Mouse (Mus musculus): Measurements from ENCODE around the gene Cox10. TPM values are rescaled to one million over a fixed set of nuclear protein-coding genes. Genes with fewer than 3 reads are reported as not detected.
A peak's percentile ranks its signal among the peaks of the same experiment; 100 is the strongest.

Cox10 gene
- polyA plus RNA-seq, 1 experiment from 2014 or later, result 12.4 TPM

DNA sequence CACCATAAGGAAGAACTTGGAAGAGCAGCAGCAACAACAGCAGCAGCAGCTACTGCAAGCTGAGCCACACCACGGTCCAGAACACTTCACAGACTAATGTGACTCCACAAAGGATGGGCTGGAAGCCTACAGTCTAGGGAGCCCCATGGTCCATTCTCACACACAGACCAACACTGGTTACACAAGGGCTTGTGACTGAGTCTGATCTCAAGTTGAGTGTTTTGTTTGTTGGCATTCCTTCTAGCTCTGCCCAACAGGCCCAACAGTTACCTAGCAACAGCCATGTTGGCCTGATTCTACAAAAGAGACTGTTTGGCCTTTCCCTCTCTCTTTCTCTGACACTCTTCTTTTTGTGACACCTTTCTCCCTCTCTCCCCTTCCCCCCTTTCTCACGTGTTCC lies 105.3 kb downstream of the Cox10 start:
- ATAC-seq (ENCODE audit: low read depth) (no peak), DNase-seq (no peak)
- Histone ChIP-seq H3K4me2 (no peak overlapping the region), H3K4me1 (replicated peaks) (peaks cover 25% of the 10 kb centered on the region), H3K9ac (no peak overlapping the region), H3K9me3 (replicated peaks) (no peaks in the 10 kb centered on the region), H3K27me3 (no peaks in the 10 kb centered on the region), H3K36me3 (peaks cover 17% of the 10 kb centered on the region; the same call in 1 of the 2 replicates), H3K27ac (no peak overlapping the region), H3K4me3 (replicated peaks) (no peak overlapping the region)
- WGBS (ENCODE audit: insufficient replicate concordance), result 74% methylated on average over 2 of the region's 2 CpGs

DNA sequence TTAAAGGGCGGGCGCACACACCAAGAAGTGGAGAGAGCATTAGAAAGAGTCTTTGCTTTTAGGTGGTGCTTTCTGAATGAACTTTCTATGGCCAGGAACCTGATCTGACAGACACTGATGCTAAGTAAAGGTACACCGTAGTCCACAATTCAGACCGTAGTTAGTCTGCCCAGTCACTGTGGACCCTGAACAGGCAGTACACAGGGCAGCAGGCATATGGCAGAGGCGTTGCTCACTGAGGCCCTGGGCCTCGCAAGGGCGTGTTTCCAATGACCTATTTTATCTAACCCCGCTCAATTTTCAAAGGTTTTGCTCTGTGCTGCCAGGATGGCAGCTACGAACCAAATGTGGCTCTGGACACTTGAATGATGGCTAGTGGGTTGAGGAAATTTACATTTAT lies 107.8 kb downstream of the Cox10 start:
- Histone ChIP-seq H3K9ac (no peak overlapping the region), H3K27me3 (no peaks in the 10 kb centered on the region), H3K4me3 (replicated peaks) (no peak overlapping the region), H3K36me3 (peaks cover 17% of the 10 kb centered on the region; the same call in 1 of the 2 replicates), H3K9me3 (replicated peaks) (no peaks in the 10 kb centered on the region), H3K27ac (no peak overlapping the region), H3K4me1 (replicated peaks) (peaks cover 48% of the 10 kb centered on the region), H3K4me2 (no peak overlapping the region)
- ATAC-seq (ENCODE audit: low read depth) (no peak), DNase-seq (no peak)
- 74% methylated on average over 9 of the region's 9 CpGs for WGBS (ENCODE audit: insufficient replicate concordance)

- H3K4me3 ChIP-seq (replicated peaks), result no peak overlapping the region
- no peak overlapping the region for H3K9ac ChIP-seq
- WGBS (ENCODE audit: insufficient replicate concordance), result 82% methylated on average over 6 of the region's 6 CpGs
- H3K4me2 ChIP-seq, result no peak overlapping the region
- H3K27me3 ChIP-seq, result no peaks in the 10 kb centered on the region
- no peak for DNase-seq
- H3K27ac ChIP-seq, result no peak overlapping the region
- peaks cover 17% of the 10 kb centered on the region; the same call in 1 of the 2 replicates for H3K36me3 ChIP-seq
- peaks cover 50% of the 10 kb centered on the region for H3K4me1 ChIP-seq (replicated peaks)
- ATAC-seq (ENCODE audit: low read depth), result no peak
- H3K9me3 ChIP-seq (replicated peaks), result no peaks in the 10 kb centered on the region
Observed at GRCm38 (mm10) chr11:63970818-63971217, 108.5 kb downstream of the Cox10 start.

DNA sequence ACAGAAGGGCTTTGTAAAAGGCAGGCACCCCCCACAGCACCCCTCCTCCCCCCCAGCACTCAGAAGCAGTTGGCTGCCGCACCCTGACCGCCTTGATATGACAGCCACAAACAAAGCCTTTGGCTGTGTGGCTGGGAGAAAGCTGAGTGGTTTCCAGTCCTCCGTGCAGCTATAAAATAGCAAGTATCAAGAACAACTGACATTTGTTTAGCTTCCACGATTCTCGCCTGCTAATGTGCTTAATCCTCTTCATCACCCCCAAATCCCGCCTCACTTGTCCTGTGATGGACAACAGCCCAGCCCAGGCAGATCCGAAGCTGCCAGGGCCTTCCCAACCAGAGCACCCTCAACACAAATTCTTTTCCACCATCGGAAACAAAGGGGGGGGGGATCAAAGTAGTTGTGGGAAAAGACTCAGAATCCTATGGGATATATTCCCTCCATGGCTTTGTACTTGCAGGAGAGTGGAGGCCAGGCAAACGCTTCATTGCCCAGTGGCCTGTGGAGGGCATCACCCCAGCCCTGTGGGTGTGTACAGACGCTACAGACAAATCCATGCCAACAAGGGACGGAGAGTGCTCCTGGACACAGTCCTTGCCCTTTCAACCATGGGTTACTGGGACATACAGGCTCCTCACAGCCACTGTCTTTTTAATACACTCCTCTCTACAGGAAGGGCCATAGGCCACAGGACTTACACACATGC lies 109.9 kb downstream of the Cox10 start:
- Histone ChIP-seq H3K9me3 (replicated peaks) (no peaks in the 10 kb centered on the region), H3K36me3 (peaks cover 14% of the 10 kb centered on the region), H3K9ac (peak overlapping the region; percentile 39), H3K4me2 (peak overlapping the region; percentile 28), H3K27me3 (no peaks in the 10 kb centered on the region), H3K4me3 (replicated peaks) (no peak overlapping the region), H3K27ac (peak overlapping the region; percentile 85), H3K4me1 (replicated peaks) (peaks cover 52% of the 10 kb centered on the region)
- no peak for DNase-seq
- WGBS (ENCODE audit: insufficient replicate concordance), result 48% methylated on average over 11 of the region's 11 CpGs
- peak; percentile 59 for ATAC-seq (ENCODE audit: low read depth)

DNA sequence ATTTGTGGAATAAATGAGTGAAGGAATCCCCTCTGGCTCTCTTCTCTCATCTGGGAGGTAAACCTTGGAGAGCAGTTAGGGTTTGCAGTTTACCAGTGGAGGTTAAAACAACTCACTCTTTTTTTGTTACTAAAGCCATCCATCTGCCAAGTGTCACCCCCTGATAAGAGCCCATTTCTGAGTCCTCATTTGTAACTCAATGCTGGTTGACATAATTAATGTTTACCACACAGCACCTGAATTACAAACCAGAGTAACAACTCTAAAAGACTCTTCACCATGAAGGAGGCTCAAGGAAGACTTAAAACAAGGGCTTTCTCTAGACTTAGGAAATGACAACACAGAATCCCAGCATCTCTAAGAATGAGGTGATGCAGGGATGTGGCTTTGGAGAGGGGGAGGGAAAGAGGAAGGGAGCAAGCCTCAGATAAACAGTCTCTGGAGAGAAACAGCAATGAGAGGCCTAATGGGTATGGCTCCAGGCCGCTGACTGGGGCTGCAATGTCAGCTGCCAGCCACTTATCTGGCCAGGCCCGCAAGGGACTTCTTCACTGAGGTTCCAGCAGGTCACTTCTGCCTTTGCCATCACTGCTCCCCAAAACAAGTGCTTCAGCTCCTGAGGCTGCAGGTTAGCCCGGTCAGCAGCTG lies 110.8 kb downstream of the Cox10 start:
- DNase-seq (no peak), ATAC-seq (ENCODE audit: low read depth) (peak; percentile 79)
- peaks cover 18% of the 10 kb centered on the region for H3K36me3 ChIP-seq
- peaks cover 52% of the 10 kb centered on the region for H3K4me1 ChIP-seq (replicated peaks)
- peak overlapping the region; percentile 39; the same call in 1 of the 2 replicates for H3K9ac ChIP-seq
- no peaks in the 10 kb centered on the region for H3K27me3 ChIP-seq
- no peaks in the 10 kb centered on the region for H3K9me3 ChIP-seq (replicated peaks)
- 22% methylated on average over 3 of the region's 3 CpGs for WGBS (ENCODE audit: insufficient replicate concordance)
- peak overlapping the region; percentile 85 for H3K27ac ChIP-seq
- H3K4me3 ChIP-seq (replicated peaks), result no peak overlapping the region
- H3K4me2 ChIP-seq, result peak overlapping the region; percentile 28

DNA sequence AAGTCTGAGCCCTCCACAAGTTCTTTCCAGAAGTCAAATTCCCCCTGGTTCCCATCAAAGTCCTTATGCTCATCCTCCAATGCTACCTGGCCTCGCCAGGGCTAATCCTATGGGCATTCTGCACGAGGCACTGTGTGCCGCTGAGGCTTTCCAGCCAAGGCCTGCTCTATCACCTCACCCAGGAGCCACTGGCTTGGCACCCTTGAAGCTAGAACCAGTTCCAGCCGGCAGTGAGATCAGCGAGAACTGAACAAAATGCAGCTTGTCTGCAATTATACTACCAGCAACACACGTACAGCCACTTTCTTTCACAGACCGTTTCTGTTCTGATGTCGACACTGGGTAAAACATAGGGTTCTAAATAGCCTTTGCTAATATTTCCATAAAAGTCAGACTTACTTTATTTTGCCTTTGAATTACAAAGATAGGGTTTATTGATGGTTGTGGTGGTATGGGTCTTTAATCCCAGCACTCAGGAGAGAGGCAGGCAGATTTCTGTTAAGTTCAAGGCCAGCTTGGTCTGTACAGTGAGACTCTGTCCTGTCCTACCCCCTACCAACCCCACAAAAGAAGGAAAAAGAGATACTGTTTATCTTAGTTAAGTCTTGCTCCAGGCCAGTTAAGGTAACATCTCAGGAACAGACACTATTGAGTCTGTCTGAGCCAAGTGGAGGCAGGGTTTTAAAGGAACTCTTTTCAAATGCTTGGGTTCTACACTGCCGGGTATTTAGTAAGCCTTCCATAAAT lies 111.5 kb downstream of the Cox10 start:
- 72% methylated on average over 9 of the region's 9 CpGs for WGBS (ENCODE audit: insufficient replicate concordance)
- H3K27ac ChIP-seq, result peak overlapping the region; percentile 85
- H3K27me3 ChIP-seq, result no peaks in the 10 kb centered on the region
- H3K36me3 ChIP-seq, result peaks cover 17% of the 10 kb centered on the region
- peak overlapping the region; percentile 28; the same call in 1 of the 2 replicates for H3K4me2 ChIP-seq
- DNase-seq (no peak), ATAC-seq (ENCODE audit: low read depth) (peak; percentile 54)
- H3K9ac ChIP-seq, result 0 out of 2 replicates have a peak overlapping the region, but pooled peaks have one; percentile 39
- H3K9me3 ChIP-seq (replicated peaks), result no peaks in the 10 kb centered on the region
- peaks cover 52% of the 10 kb centered on the region for H3K4me1 ChIP-seq (replicated peaks)
- no peak overlapping the region for H3K4me3 ChIP-seq (replicated peaks)

DNA sequence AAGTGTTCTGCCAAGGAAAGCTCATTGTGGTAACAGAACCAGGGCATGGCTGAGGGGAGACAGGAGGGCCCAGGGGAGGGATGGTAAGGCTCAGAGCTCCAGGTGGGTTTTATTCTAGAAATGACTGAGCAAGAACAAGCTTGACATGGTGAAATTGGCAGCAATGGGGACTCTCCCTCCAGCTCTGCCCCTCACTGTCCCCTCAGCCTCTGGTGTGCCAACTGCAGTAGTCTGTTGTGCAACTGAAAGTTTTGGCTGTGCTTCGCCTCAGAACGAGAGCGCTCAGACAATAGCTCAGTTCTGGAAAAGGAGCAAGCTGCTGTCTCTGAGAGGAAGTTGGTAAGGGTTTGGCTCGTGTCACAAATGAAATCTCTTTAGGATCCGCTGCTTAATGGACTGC lies 113.8 kb downstream of the Cox10 start:
- Histone ChIP-seq H3K9me3 (replicated peaks) (no peaks in the 10 kb centered on the region), H3K9ac (no peak overlapping the region), H3K36me3 (peaks cover 13% of the 10 kb centered on the region), H3K4me2 (no peak overlapping the region), H3K27me3 (no peaks in the 10 kb centered on the region), H3K27ac (no peak overlapping the region), H3K4me1 (replicated peaks) (peaks cover 46% of the 10 kb centered on the region), H3K4me3 (replicated peaks) (no peak overlapping the region)
- 61% methylated on average over 5 of the region's 5 CpGs for WGBS (ENCODE audit: insufficient replicate concordance)
- DNase-seq, result no peak
- ATAC-seq (ENCODE audit: low read depth), result no peak

- 53% methylated on average over 4 of the region's 4 CpGs for WGBS (ENCODE audit: insufficient replicate concordance)
Observed at GRCm38 (mm10) chr11:63957207-63957606, 122.1 kb downstream of the Cox10 start.

DNA sequence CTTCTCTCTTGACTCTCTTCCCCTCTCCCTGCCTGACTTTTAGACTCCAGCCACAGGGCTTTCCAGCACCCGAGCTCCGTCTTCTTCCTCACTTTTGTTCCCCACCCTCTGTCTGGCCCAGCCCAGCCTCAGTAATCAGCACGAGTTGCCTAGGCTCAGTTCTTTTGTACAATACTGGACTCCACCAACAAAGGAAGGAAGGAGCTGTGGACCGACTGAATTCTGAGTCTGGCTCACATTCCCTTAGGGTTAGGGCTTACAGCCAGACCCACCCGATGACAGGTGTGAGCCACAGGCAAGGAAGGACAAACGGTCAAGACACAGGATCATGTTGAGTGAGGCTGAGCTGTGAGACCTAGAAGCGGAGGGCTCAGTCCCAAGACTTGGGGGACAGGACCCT lies 122.5 kb downstream of the Cox10 start:
- Histone ChIP-seq H3K27ac (no peak overlapping the region), H3K9me3 (replicated peaks) (no peaks in the 10 kb centered on the region), H3K9ac (no peak overlapping the region), H3K36me3 (no peaks in the 10 kb centered on the region), H3K4me2 (no peak overlapping the region), H3K27me3 (no peaks in the 10 kb centered on the region), H3K4me1 (replicated peaks) (peaks cover 17% of the 10 kb centered on the region), H3K4me3 (replicated peaks) (no peak overlapping the region)
- WGBS (ENCODE audit: insufficient replicate concordance), result 45% methylated on average over 7 of the region's 7 CpGs
- DNase-seq (no peak), ATAC-seq (ENCODE audit: low read depth) (peak; percentile 11; the same call in 1 of the 2 replicates)

More at GRCm38 (mm10) chr11:63957207-63957606, 122.1 kb downstream of the Cox10 start:
- DNase-seq (no peak), ATAC-seq (ENCODE audit: low read depth) (peak; percentile 58; the same call in 1 of the 2 replicates)
- H3K27me3 ChIP-seq, result no peaks in the 10 kb centered on the region
- no peak overlapping the region for H3K4me2 ChIP-seq
- no peak overlapping the region for H3K9ac ChIP-seq
- no peak overlapping the region for H3K27ac ChIP-seq
- no peaks in the 10 kb centered on the region for H3K9me3 ChIP-seq (replicated peaks)
- no peaks in the 10 kb centered on the region for H3K36me3 ChIP-seq
- H3K4me1 ChIP-seq (replicated peaks), result peaks cover 12% of the 10 kb centered on the region
- no peak overlapping the region for H3K4me3 ChIP-seq (replicated peaks)

DNA sequence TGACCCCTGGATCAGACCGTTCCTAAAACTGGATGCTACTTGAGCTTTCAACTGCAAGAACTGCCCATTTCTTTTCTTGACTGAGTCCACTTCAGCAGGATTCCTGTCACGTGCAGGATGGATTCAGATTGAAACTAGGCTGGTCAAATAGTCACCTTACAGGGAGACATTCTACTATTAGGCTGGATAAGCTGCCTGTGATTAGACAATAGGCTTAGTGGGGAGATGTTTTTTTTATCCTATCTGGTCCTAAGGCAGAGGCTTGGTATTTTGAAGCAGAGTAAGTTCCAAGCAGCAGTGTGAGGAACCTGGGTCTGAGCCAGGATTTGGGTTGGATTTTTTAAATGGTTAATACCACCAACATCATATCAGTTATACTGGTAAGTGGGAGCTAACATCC lies 125.4 kb downstream of the Cox10 start:
- Histone ChIP-seq H3K9me3 (replicated peaks) (no peaks in the 10 kb centered on the region), H3K27me3 (0 out of 2 replicates have a peak, but pooled peaks cover 6% of the 10 kb centered on the region), H3K36me3 (no peaks in the 10 kb centered on the region), H3K27ac (no peak overlapping the region), H3K4me2 (no peak overlapping the region), H3K4me3 (replicated peaks) (no peak overlapping the region), H3K9ac (no peak overlapping the region), H3K4me1 (replicated peaks) (peaks cover 17% of the 10 kb centered on the region)
- 73% methylated on average over 2 of the region's 2 CpGs for WGBS (ENCODE audit: insufficient replicate concordance)
- no peak for DNase-seq
- no peak for ATAC-seq (ENCODE audit: low read depth)

DNA sequence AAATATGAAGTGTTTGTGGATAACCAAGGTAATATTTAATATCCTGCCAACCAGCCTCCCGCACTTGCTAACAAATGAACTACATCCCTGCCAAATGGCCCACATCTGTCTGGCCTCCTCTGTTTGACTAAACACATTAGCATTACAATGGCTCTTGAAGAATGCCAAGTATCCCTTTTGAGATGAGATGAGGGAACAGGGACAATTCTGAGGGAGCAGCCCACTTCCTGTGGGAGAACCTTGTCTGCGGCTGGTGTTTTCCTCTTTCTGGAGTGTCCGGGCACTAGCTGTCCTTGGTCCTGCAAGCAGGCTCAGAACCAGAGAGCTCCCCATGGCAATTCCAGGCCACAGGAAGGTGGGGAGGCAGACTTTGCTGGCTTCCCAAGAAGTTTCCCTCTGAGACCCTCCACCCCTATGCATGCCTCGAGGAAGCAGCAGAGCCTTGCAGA lies 126.5 kb downstream of the Cox10 start:
- no peak overlapping the region for H3K4me3 ChIP-seq (replicated peaks)
- H3K27me3 ChIP-seq, result 0 out of 2 replicates have a peak, but pooled peaks cover 6% of the 10 kb centered on the region
- ATAC-seq (ENCODE audit: low read depth) (no peak), DNase-seq (no peak)
- no peaks in the 10 kb centered on the region for H3K9me3 ChIP-seq (replicated peaks)
- no peak overlapping the region for H3K4me2 ChIP-seq
- no peak overlapping the region for H3K9ac ChIP-seq
- WGBS (ENCODE audit: insufficient replicate concordance), result 54% methylated on average over 4 of the region's 4 CpGs
- H3K36me3 ChIP-seq, result no peaks in the 10 kb centered on the region
- H3K27ac ChIP-seq, result no peak overlapping the region
- peaks cover 17% of the 10 kb centered on the region for H3K4me1 ChIP-seq (replicated peaks)
